Mouse (Mus musculus) left cerebral cortex, adult 18-20 months (tissue): ENCODE measurements at regions not wholly inside any gene's neighbourhood (a gene's known extent, or its start where the extent isn't known, plus 50 kb on each side); places are given as distances from the start of the nearest gene placed in this dataset.

Source experiments
- DNase-seq, 2 experiments: peaks; one replicate each; pipeline ENCODE4 v3.0.0; 2021 to 2022; ENCODE audit warnings: low spot score in 2 of 2, mixed read lengths in 1 of 2

DNA sequence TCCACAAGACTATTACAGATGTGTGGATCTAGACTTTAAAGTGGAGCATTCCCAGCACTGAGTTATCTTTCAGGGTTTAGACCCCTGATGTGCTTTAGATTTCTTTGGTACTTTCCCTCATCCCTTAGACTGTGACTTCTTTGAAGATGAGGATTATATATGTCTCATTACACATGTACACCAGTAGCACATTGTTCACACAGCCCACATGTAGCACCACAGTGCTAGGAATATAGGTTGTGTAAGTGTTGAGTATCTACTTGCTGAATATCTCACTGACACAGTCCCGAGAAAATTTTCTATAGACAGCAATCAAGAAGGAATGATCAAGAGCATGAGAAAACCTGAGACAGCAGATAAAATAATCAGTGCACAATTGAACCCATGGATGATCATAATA lies 243.4 kb upstream of the Brinp1 start:
- DNase-seq, result no peak

DNA sequence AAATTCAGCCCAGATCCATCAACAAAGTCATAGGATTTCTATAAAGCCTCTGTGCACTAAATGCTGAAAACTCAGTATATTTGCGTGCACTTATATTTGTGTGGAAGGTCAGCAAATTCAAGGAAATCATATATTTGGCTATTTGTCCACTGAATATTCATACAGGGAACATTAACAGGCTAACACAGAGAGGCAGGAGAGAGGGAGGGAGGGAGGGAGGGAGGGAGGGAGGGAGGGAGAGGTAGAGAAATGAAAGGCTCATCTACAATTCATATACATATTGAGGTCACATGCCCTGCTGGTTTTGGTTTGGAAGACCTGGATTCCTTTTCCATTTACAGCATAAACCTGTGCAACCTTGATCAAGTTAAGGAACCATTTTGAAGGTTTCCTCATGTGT lies 241.9 kb upstream of the Brinp1 start:
- DNase-seq, result no peak

DNA sequence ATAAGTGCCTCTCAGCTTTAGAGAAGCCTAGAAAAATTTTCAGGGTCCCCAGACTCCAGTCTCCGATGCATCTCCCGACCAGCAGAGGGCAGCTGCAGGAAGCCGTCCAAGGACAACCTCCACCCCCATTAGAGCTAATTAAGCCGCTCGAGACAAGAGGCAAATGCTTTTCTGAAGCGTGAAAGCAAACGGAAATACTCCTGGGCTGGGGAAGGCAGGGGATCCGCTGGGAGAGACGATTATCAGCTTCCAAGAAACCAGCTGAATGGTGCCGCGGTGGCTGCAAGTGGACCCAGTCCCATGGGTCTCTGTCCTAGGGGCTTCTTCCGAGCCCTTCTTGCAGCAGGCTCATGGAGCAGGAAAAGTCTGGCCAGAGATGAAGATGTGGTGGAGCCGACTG lies 241.4 kb upstream of the Brinp1 start:
- DNase-seq, result peak; percentile 75 to 77
